Mouse (Mus musculus): Measurements from ENCODE around the gene Arfgap1. TPM values are rescaled to one million over a fixed set of nuclear protein-coding genes. Genes with fewer than 3 reads are reported as not detected.
A peak's percentile ranks its signal among the peaks of the same experiment; 100 is the strongest.

Gene Arfgap1
- total RNA-seq, 2 experiments from 2014 or later, result 103 to 119 TPM

GRCm38 (mm10) chr2:180966092-180966882 is 738 bp upstream of the Arfgap1 start:
- DNase-seq, result peak; percentile 26
- intact Hi-C loops (cut with DNase I), result no loop called here

- intact Hi-C loops (cut with DNase I), result no loop called here
- DNase-seq, result no peak
Measured at GRCm38 (mm10) chr2:180981133-180981532, 14.1 kb downstream of the Arfgap1 start.

GRCm38 (mm10) chr2:180985635-180986034 is 18.6 kb downstream of the Arfgap1 start:
- intact Hi-C loops (cut with DNase I), result no loop called here
- no peak for DNase-seq

GRCm38 (mm10) chr2:180986449-180986848 is 19.4 kb downstream of the Arfgap1 start, which contains the start of gene Col20a1:
Gene Col20a1, plus strand, starts transcription at chr2:180986535.
- intact Hi-C loops (cut with DNase I), result no loop called here
- no peak for DNase-seq

GRCm38 (mm10) chr2:180987001-180987400 is 20.0 kb downstream of the Arfgap1 start:
- intact Hi-C loops (cut with DNase I), result no loop called here
- DNase-seq, result no peak

GRCm38 (mm10) chr2:180987432-180988030 is 20.5 kb downstream of the Arfgap1 start:
- no peak for DNase-seq
- intact Hi-C loops (cut with DNase I), result no loop called here

GRCm38 (mm10) chr2:180988347-180988913 is 21.4 kb downstream of the Arfgap1 start:
- no peak for DNase-seq
- intact Hi-C loops (cut with DNase I), result no loop called here

GRCm38 (mm10) chr2:180988948-180989347 is 21.9 kb downstream of the Arfgap1 start:
- intact Hi-C loops (cut with DNase I), result no loop called here
- no peak for DNase-seq

- intact Hi-C loops (cut with DNase I), result no loop called here
- no peak for DNase-seq
Measured at GRCm38 (mm10) chr2:180990347-180990746, 23.3 kb downstream of the Arfgap1 start.

- intact Hi-C loops (cut with DNase I), result no loop called here
- no peak for DNase-seq
Measured at GRCm38 (mm10) chr2:180994360-180994759, 27.3 kb downstream of the Arfgap1 start.

- intact Hi-C loops (cut with DNase I), result loop anchor here (5.0 kb wide), 1 partner anchor 67 kb away; no protein-coding TSS in a partner anchor
- peak; percentile 25 for DNase-seq
Measured at GRCm38 (mm10) chr2:180995457-180995856, 28.4 kb downstream of the Arfgap1 start.

GRCm38 (mm10) chr2:180996436-180996835 is 29.4 kb downstream of the Arfgap1 start:
- intact Hi-C loops (cut with DNase I), result loop anchor here (5.0 kb wide), 1 partner anchor 66 kb away; no protein-coding TSS in a partner anchor
- peak; percentile 35 for DNase-seq

- intact Hi-C loops (cut with DNase I), result loop anchor here (5.0 kb wide), 1 partner anchor 65 kb away; no protein-coding TSS in a partner anchor
- no peak for DNase-seq
Measured at GRCm38 (mm10) chr2:180996905-180997304, 29.9 kb downstream of the Arfgap1 start.

GRCm38 (mm10) chr2:181007054-181007453 is 40.0 kb downstream of the Arfgap1 start:
- no peak for DNase-seq
- intact Hi-C loops (cut with DNase I), result no loop called here

- intact Hi-C loops (cut with DNase I), result no loop called here
Measured at GRCm38 (mm10) chr2:181008339-181008738, 41.3 kb downstream of the Arfgap1 start.

GRCm38 (mm10) chr2:181031406-181031934 is 64.4 kb downstream of the Arfgap1 start:
- intact Hi-C loops (cut with DNase I), result no loop called here
- no peak for DNase-seq

More at GRCm38 (mm10) chr2:181008339-181008738, 41.3 kb downstream of the Arfgap1 start:
- no peak for DNase-seq

Other genes with a start within 250 kb of the Arfgap1 start
- under 1 TPM; 0.44 to 0.50 TPM for gene Slc17a9, start 242.0 kb upstream of the Arfgap1 start, total RNA-seq (2021)
- not detected for gene Bhlhe23, start 190.3 kb upstream of the Arfgap1 start, total RNA-seq (2021)
- gene Ythdf1, start 46.3 kb upstream of the Arfgap1 start, total RNA-seq (2021), result 10 to 100 TPM; 54.8 to 66.4 TPM
- gene Birc7, start 38.2 kb upstream of the Arfgap1 start, total RNA-seq (2021), result not detected
- 10 to 100 TPM; 31.0 to 33.5 TPM for gene Nkain4, start 12.5 kb upstream of the Arfgap1 start, total RNA-seq (2021)
- gene Col20a1, start 19.3 kb downstream of the Arfgap1 start, total RNA-seq (2021), result under 1 TPM; 0.50 to 0.87 TPM
- gene Chrna4, start 76.3 kb downstream of the Arfgap1 start, total RNA-seq (2021), result 10 to 100 TPM; 26.8 to 33.5 TPM
- 100 to 1,000 TPM; 191 to 195 TPM for gene Kcnq2, start 168.1 kb downstream of the Arfgap1 start, total RNA-seq (2021)
- 100 to 1,000 TPM; 399 to 423 TPM for gene Eef1a2, start 189.8 kb downstream of the Arfgap1 start, total RNA-seq (2021)
- 100 to 1,000 TPM; 132 to 140 TPM for gene Ppdpf, start 220.0 kb downstream of the Arfgap1 start, total RNA-seq (2021)
- not detected for gene Ptk6, start 235.6 kb downstream of the Arfgap1 start, total RNA-seq (2021)
- under 1 TPM in 1 of 2 experiments, not detected in 1; 0.18 TPM for gene Srms, start 246.0 kb downstream of the Arfgap1 start, total RNA-seq (2021)